Mouse (Mus musculus): ENCODE data around the gene Tmem98. TPM values are rescaled to one million over a fixed set of nuclear protein-coding genes. Genes with fewer than 3 reads are reported as not detected.

Gene Tmem98
- total RNA-seq (2021) = 10 to 100 TPM; 13.5 to 13.7 TPM
- long read RNA-seq, experiment 1, transcript Tmem98-201 (7 exons, 1,633 nt) = major isoform, 23 of 23 reads
- long read RNA-seq, experiment 1, partial matches to known transcripts = 0 of 23 reads
- long read RNA-seq, experiment 1, other reads (novel, unspliced or antisense) = 0 of 23 reads
- long read RNA-seq, experiment 2, transcript Tmem98-201 (7 exons, 1,633 nt) = major isoform, 34 of 35 reads
- long read RNA-seq, experiment 2, partial matches to known transcripts = 1 of 35 reads
- long read RNA-seq, experiment 2, other reads (novel, unspliced or antisense) = 0 of 35 reads

DNA sequence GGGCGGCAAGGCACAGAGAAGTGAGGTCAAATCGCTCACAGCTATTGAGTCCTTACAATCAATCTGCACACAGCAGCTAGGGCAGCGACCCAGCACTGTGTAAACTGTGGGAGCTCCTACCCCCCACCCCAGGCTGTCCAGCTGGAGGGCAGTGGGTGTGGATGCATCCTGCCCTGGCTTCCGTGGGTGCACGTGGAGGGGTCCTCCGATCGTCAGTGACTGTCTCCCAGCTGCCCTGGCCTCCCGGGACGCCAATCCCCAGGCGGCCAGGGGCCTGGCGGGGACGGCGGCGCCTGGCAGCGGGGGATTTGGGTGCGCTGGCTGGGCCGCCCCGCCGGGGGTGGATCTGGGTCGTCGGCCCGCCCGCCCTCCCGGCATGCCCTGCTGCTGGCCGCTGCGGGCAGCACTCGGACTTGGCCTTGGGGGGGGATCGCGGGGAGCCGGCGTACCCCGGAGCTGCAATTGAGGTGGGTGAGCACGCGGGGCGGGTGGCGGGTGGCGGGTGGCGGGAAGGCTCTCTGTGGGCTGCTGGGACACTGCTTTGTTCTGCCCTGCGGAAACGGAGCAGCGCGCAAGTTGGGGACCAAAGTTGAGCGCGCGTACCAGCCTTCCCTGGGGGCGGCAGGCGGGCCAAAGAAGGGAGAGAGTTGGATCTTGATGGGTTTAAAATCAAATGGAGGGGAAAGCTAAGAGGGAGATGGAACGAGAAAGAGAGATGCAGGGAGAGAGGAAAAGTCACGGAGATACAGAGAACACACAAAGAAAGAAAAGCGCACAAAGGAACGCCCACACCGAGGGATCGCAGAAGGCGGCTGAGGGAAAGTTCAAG lies at the start of gene Tmem98:
Gene Tmem98 (plus strand): TSS at position 183 of the 829 bp plus-strand sequence.
- peak in 1 of 2 experiments; percentile 26 for DNase-seq (ENCODE audit: low spot score in 2 of 2)

GRCm38 (mm10) chr11:80761285-80761974 lies 48.5 kb upstream of the Tmem98 start:
- no peak for DNase-seq (ENCODE audit: low spot score in 2 of 2)

GRCm38 (mm10) chr11:80762066-80762465 lies 47.9 kb upstream of the Tmem98 start:
- no peak for DNase-seq (ENCODE audit: low spot score in 2 of 2)

- DNase-seq (ENCODE audit: low spot score in 2 of 2) = no peak
Observed at GRCm38 (mm10) chr11:80766068-80766467, 43.9 kb upstream of the Tmem98 start.

DNA sequence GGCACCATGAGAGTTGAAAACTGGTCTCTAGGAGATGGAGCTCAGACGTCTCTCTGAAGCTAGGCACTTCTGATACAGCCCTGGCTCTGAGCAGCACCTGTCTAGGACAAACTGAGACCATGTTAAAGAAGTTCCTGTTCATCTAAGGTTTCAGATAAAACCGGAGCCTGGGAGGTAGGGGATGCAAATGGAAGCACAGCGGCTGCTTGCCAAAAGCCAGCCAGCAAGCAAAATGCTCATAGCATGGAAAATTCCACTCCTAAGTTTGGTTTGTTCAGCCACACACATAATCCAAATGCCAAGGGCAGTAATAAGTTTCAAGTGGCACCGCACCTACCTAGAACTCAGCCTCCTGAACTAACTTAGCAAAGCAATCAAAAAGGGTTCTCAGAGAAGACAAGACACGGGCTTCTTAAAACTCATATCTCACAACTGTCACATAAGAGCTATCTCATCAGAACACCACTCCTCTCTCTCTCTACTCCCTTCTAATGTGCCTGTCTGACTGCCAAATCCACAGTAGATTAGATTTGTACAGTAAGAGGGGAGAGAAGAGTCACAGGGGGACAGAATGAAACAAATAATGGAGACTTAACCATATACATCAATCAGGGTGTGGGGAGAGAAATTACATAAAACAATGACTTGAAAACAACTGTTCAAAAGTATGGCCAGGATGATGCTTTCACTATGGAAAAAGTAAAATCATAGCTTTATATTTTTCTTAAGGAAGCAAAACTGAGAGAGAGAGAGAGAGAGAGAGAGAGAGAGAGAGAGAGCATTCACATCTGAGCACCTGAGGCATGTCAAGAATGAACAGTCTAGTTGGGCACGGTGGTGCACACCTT lies 43.3 kb upstream of the Tmem98 start:
- no peak for DNase-seq (ENCODE audit: low spot score in 2 of 2)

DNA sequence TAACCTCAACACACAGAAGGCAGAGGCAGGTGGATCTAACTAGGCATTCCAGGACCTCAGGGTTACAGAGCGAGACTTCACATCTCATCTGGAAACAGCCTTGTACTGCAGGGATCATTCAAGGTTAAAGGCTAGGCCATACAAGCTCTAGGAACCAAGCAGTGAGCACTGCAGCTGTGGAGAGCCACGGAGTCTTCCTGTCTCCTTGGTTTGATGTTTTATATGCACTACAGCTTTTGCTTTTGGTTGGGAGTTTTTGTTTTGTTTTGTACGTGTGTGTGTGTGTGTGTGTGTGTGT lies 42.7 kb upstream of the Tmem98 start:
- DNase-seq (ENCODE audit: low spot score in 2 of 2) = no peak

DNA sequence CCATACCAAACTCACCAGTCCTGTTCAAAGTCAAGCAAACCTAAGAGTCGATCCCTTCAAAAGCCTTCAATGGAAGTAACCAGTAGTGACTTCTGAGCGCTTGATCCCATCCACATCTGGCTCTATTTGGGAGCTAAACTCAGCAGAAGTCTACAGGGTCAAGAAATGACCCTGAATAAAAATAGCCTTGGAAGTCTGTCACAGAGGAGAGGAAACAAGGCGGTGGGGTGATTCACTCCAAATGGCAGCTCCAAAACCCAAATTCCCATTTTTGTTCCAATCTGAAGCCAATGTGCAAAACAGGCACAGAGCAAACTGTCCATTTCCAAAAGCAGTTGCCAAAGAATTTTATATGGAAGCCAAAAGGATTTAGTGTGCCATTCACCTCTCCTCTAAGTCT lies 38.8 kb upstream of the Tmem98 start:
- no peak for DNase-seq (ENCODE audit: low spot score in 2 of 2)

- no peak for DNase-seq (ENCODE audit: low spot score in 2 of 2)
Observed at GRCm38 (mm10) chr11:80771596-80772250, 38.3 kb upstream of the Tmem98 start.

- DNase-seq (ENCODE audit: low spot score in 2 of 2) = no peak
Observed at GRCm38 (mm10) chr11:80772595-80773210, 37.3 kb upstream of the Tmem98 start.

DNA sequence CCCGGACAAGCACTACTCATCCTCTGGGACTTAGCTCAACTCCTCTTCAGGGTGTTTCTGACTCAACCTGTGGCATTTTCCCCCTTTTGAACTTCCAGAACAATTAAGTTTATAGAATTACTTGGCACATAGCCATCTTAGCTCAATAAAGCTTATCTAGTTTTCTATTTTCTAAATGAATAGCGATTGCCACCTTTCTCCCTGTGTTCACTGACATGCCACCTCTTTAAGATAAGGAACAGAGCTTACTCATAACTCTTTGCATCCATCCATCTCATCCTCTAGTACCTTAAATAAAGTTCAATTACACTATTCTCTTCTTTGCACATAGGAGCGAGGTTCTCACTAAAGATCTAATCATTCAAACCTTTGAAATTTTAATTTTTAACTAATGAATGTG lies 34.4 kb upstream of the Tmem98 start:
- DNase-seq (ENCODE audit: low spot score in 2 of 2) = no peak

DNA sequence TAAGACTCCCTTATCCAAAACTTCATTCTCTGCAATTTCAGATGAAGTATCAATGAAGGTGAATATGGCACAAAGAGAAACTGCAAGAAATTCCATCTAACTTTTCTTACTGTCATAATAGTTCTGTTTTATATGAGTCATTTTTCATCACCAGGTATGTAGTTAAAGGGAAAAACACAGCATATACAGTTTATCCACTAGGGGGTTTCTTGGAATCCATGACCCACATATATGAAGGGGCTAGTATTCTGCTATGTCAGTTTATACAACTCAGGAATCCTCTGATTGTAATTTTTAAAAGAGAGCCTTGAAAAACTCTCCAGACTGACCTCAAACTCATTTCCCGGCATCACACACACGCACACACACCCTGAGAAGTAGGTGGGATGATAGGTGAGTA lies 32.3 kb upstream of the Tmem98 start:
- no peak for DNase-seq (ENCODE audit: low spot score in 2 of 2)

DNA sequence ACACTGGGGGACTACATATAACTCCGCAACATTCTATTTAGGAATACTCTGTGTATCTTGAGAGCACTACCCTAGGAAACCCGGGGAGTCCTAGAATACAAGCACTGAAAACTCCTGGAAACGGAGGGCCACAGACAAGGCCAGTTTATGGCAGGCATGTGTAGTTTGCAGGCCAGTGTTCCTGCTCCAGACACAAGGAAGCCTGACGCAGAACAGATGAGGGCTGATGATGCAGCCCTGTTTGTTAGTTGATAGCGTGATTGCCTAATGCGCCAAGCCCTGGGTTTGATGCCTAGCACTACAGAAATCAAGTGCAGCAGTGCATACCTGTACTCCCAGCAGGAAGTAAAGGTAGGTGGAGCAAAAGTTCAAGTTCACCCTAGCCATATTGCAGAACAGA lies 31.8 kb upstream of the Tmem98 start:
- DNase-seq (ENCODE audit: low spot score in 2 of 2) = no peak

DNA sequence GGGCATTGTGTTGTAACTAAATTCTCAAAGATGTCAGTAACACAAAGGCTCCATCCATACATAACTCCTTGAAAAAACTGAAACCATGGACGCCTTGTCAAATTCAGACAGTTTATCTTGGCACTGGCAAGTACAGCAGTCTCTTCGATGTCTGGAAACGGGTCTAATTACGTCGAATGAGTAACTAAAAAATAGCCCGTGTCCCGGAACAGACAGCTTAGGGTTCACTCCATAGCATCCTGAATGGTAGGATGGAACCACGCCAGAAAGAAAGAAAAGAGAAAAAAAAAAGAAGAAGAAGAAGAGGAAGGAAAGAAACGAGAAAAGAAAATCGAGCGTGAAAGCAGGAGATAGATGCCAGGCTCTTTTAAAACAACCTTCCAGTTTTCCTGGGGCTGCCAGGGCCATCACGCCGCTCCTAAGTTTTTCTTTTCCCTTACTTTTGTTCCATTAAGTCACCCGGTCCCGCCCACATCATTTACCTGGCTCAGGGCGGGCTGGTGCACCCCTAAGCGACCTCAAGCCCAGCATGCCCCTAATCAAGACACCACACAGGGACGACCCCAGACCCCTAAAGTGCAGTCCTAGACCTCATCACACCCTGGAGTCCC lies 31.0 kb upstream of the Tmem98 start:
- DNase-seq (ENCODE audit: low spot score in 2 of 2) = no peak

GRCm38 (mm10) chr11:80779527-80780344 lies 30.2 kb upstream of the Tmem98 start, which contains the start of gene Myo1d:
Myo1d (minus strand) TSS chr11:80780025.
- peak; percentile 72 to 83 for DNase-seq (ENCODE audit: low spot score in 2 of 2)

- no peak for DNase-seq (ENCODE audit: low spot score in 2 of 2)
Observed at GRCm38 (mm10) chr11:80781535-80781934, 28.4 kb upstream of the Tmem98 start.

- DNase-seq (ENCODE audit: low spot score in 2 of 2) = no peak
Observed at GRCm38 (mm10) chr11:80783460-80783859, 26.5 kb upstream of the Tmem98 start.

DNA sequence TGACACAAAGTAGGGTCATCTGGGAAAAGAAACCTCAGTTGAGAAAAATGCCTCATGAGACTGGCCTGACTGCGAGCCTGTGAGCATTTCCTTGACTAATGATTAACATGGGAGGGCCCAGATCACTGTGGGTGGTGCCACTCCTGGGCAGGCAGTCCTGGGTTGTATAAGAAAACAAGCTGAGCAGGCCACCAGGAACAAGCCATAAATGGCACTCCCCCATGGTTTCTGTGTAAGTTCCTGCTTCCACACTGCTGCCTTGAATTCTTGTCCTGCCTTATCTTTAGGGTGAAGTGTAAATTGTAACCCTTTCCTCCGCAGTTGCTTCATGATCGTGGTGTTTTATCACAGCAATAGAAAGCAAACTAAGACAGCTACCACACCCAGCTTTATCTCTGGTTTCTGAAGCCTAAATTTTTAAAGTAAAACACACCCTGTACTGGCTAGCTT lies 25.7 kb upstream of the Tmem98 start:
- DNase-seq (ENCODE audit: low spot score in 2 of 2) = no peak

DNA sequence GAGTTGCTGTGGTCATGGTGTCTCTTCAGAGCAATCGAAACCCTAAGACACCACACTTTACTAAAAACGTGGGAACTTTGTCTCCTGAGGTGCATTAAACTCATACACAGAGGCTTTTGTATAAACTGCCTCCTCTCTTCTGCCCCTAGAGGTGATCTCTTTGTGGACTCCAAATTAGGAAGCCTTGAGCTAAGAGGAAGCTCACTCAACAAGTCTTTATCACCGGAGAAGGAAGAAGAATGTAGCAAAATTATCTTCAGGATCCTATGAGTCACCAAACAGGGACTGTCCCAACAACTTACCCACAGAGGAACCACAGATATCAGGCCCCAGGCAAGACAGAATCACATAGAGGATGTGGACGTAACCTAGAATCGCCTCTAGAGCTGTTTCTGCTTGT lies 24.3 kb upstream of the Tmem98 start:
- no peak for DNase-seq (ENCODE audit: low spot score in 2 of 2)

Measured in gastrocnemius, postnatal 4 days (tissue).